Mouse (Mus musculus): ENCODE results near the gene Znrf1.

Znrf1 gene

GRCm38 (mm10) chr8:111599707-111600444, 64.0 kb downstream of the Znrf1 start:
- no peak for DNase-seq (ENCODE audit: low spot score)

- no peak for DNase-seq (ENCODE audit: low spot score)
These were observed 66.2 kb downstream of the Znrf1 start for GRCm38 (mm10) chr8:111602050-111602449.

GRCm38 (mm10) chr8:111604986-111605385, 69.1 kb downstream of the Znrf1 start:
- DNase-seq (ENCODE audit: low spot score), result no peak

GRCm38 (mm10) chr8:111606961-111607360, 71.1 kb downstream of the Znrf1 start:
- no peak for DNase-seq (ENCODE audit: low spot score)

GRCm38 (mm10) chr8:111607414-111607813, 71.5 kb downstream of the Znrf1 start:
- DNase-seq (ENCODE audit: low spot score), result no peak

GRCm38 (mm10) chr8:111613181-111613580, 77.3 kb downstream of the Znrf1 start:
- DNase-seq (ENCODE audit: low spot score), result no peak

GRCm38 (mm10) chr8:111614786-111615701, 79.1 kb downstream of the Znrf1 start:
- DNase-seq (ENCODE audit: low spot score), result no peak

- DNase-seq (ENCODE audit: low spot score), result no peak
These were observed 81.9 kb downstream of the Znrf1 start for GRCm38 (mm10) chr8:111617812-111618211.

- no peak for DNase-seq (ENCODE audit: low spot score)
These were observed 82.4 kb downstream of the Znrf1 start for GRCm38 (mm10) chr8:111618273-111618672.

- no peak for DNase-seq (ENCODE audit: low spot score)
These were observed 84.0 kb downstream of the Znrf1 start for GRCm38 (mm10) chr8:111619936-111620335.

- DNase-seq (ENCODE audit: low spot score), result no peak
These were observed 86.2 kb downstream of the Znrf1 start for GRCm38 (mm10) chr8:111622104-111622503.

- no peak for DNase-seq (ENCODE audit: low spot score)
These were observed 86.7 kb downstream of the Znrf1 start for GRCm38 (mm10) chr8:111622553-111622952.

GRCm38 (mm10) chr8:111624081-111624852, 88.4 kb downstream of the Znrf1 start:
- peak; percentile 51 for DNase-seq (ENCODE audit: low spot score)

GRCm38 (mm10) chr8:111624853-111625221, 88.9 kb downstream of the Znrf1 start:
- DNase-seq (ENCODE audit: low spot score), result no peak

GRCm38 (mm10) chr8:111625694-111626527, 90.0 kb downstream of the Znrf1 start:
- peak; percentile 76 for DNase-seq (ENCODE audit: low spot score)

- DNase-seq (ENCODE audit: low spot score), result no peak
These were observed 90.6 kb downstream of the Znrf1 start for GRCm38 (mm10) chr8:111626528-111626820.

GRCm38 (mm10) chr8:111626933-111627332, 91.0 kb downstream of the Znrf1 start:
- DNase-seq (ENCODE audit: low spot score), result no peak

- no peak for DNase-seq (ENCODE audit: low spot score)
These were observed 92.0 kb downstream of the Znrf1 start for GRCm38 (mm10) chr8:111627923-111628322.

- no peak for DNase-seq (ENCODE audit: low spot score)
These were observed 92.5 kb downstream of the Znrf1 start for GRCm38 (mm10) chr8:111628401-111628800.

- DNase-seq (ENCODE audit: low spot score), result no peak
These were observed 93.1 kb downstream of the Znrf1 start for GRCm38 (mm10) chr8:111628894-111629501.

- DNase-seq (ENCODE audit: low spot score), result peak; percentile 54
These were observed 94.2 kb downstream of the Znrf1 start, which contains the start of gene Ldhd for GRCm38 (mm10) chr8:111630105-111630521. Gene Ldhd (minus strand): TSS chr8:111630374.

All from urinary bladder, postnatal 25 days (tissue).